Mouse (Mus musculus): ENCODE results near the gene Fancf. TPM values are rescaled to one million over a fixed set of nuclear protein-coding genes. Genes with fewer than 3 reads are reported as not detected.

Gene Fancf
- polyA plus RNA-seq, 1 experiment from 2014 or later = 10.1 TPM

DNA sequence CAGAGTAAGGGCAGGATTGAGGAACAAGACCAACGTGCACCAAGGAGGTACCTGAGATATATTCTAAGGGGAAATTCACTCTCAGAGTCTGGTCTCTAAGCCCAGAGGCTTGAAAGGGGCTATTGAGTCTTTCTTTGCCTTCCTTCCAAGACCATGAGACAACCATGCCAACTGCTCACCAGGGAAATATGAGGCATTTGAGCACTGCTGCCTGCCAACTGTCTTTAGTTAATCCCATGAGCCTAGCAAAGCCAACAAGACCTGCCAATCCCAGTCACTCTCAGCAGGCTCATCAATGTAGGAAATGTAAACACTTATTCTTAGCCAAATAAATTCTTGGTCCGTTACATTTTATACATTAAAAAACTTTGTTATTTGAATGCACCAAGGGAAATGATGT is 40.6 kb downstream of the Fancf start:
- Histone ChIP-seq H3K36me3 (replicated peaks) (no peaks in the 10 kb centered on the region), H3K27ac (replicated peaks) (no peak overlapping the region), H3K4me3 (no peak overlapping the region), H3K27me3 (replicated peaks; ENCODE audit: low read depth, poor library complexity, severe bottlenecking) (no peaks in the 10 kb centered on the region), H3K4me1 (no peaks in the 10 kb centered on the region), H3K9me3 (no peaks in the 10 kb centered on the region)
- no peak for DNase-seq (ENCODE audit: low spot score)
- WGBS = 73% methylated on average over 2 of the region's 2 CpGs

DNA sequence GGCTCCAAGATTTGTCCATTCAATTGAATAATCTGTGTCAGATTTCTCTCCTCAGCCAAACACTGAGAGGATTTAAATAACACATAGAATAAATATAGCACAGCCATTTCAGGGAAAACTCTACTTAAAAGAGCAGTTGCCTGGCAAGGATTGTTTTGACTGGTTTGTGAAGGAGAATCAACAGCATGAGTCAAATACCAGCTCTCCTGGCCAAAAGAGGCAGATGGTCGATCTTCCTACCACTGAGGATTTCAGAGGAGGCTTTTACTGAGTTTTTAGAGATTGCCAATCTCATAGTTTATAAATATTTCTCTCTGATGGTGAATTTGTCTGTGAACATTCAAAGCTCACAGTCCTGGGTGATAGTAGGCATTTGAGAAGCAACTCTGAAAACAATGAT is 42.2 kb downstream of the Fancf start:
- no peaks in the 10 kb centered on the region for H3K27me3 ChIP-seq (replicated peaks; ENCODE audit: low read depth, poor library complexity, severe bottlenecking)
- no peak overlapping the region for H3K4me3 ChIP-seq
- 81% methylated on average over 1 of the region's 1 CpGs for WGBS
- H3K36me3 ChIP-seq (replicated peaks) = no peaks in the 10 kb centered on the region
- H3K9me3 ChIP-seq = no peaks in the 10 kb centered on the region
- no peak overlapping the region for H3K27ac ChIP-seq (replicated peaks)
- DNase-seq (ENCODE audit: low spot score) = no peak
- no peaks in the 10 kb centered on the region for H3K4me1 ChIP-seq

DNA sequence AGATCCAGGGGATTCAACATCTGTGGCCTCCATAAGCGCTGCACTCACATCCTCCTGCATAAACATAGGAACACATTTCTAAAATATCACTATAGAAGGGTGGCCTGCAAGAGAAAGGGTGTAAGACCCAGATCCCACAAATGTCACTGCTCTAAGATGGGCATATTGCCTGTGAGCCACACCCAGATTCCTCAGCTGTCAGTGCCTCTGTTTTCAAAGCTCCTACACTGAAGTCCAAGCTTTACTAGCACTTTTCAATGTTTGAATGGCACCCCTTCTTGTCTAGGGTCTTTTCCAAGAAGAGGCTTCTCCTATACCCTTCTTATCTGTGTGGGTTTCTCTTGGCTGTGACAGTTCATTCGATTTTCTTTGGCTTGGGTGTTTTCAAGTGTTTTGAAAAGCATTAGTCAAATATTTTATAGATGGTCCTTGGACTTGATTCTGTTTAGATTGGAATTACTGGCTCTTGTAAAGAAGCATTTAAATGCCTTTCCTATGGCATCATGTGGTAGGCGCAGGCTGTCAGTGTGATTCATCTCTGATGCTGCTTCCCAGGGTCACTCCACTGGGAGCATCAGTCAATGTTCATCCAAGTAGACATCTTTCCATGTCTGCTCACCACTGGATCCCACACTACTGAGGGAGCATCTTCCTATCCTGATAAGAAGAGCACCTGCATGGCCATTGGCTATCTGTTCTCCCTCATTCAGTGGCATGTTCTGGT is 43.7 kb downstream of the Fancf start:
- H3K4me3 ChIP-seq = no peak overlapping the region

DNA sequence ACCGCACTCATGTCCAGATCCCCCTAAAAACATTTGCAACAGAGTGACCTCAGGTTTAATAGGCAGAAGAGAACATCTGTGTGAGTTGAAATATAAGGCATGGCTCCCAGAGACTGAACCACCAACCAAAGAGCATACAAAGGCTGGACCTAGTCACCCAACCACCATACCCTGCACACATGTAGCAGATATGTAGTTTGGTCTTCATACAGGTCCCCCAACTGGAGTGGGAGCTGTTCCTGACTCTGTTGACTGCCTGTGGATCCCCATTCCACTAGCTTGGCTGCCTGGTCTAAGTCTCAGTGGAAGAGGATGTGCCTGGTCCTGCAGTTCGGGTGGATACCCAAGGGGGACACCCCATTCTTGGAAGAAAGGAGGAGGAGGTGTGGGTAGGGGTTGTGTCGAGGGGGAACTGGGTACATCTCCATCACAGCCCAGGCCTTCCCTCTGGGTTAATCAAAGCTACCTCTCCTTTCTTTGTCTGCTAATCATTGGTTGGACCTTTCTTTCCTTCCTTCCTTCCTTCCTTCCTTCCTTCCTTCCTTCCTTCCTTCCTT is 45.7 kb downstream of the Fancf start:
- Histone ChIP-seq H3K27ac (replicated peaks) (no peak overlapping the region), H3K27me3 (replicated peaks; ENCODE audit: low read depth, poor library complexity, severe bottlenecking) (no peaks in the 10 kb centered on the region), H3K4me3 (no peak overlapping the region), H3K9me3 (no peaks in the 10 kb centered on the region), H3K36me3 (replicated peaks) (no peaks in the 10 kb centered on the region), H3K4me1 (no peaks in the 10 kb centered on the region)
- WGBS = 65% methylated on average over 3 of the region's 3 CpGs
- no peak for DNase-seq (ENCODE audit: low spot score)

More for the DNA sequence above, 43.7 kb downstream of the Fancf start:
- Histone ChIP-seq H3K9me3 (no peaks in the 10 kb centered on the region), H3K36me3 (replicated peaks) (no peaks in the 10 kb centered on the region), H3K27me3 (replicated peaks; ENCODE audit: low read depth, poor library complexity, severe bottlenecking) (no peaks in the 10 kb centered on the region), H3K4me1 (no peaks in the 10 kb centered on the region), H3K27ac (replicated peaks) (no peak overlapping the region)
- no peak for DNase-seq (ENCODE audit: low spot score)
- WGBS = 79% methylated on average over 3 of the region's 3 CpGs

DNA sequence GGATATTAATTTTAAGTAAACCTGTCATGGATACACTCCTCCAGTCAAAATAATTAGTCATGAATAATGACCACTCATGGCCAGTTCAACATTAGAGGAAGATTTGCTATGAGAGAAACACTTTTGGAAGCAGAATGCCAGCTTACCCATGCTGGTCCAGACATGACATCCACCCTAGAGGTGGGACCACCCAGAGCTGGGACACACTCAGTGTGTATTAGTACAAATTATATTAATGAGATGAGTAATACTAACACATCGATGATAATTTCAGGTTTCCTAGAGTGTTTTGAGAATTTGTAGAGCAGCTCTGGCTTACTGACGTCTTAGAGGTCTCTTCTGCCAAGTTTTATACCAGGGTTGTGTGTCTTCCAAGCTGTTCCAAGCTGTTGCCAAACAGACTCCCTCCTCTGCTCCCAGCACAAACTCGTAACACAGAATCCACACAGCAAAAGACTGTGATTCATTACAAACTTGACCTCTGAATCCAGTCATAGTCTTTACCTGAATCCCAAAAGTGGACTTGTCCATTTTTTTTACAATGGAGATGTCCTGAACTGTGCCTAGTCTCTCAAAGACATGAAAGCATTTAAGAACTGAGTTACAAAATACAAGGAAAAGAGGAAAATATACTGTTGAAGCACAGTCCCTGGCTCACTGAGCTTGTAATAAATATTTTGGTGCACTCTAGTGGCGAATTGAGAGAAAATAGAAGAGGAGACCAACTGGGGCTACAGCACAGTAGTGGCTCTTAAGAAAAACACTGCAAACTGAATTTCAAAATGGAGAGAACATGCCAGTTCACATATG is 46.4 kb downstream of the Fancf start:
- 59% methylated on average over 4 of the region's 4 CpGs for WGBS
- H3K9me3 ChIP-seq = no peaks in the 10 kb centered on the region
- no peak for DNase-seq (ENCODE audit: low spot score)
- H3K27ac ChIP-seq (replicated peaks) = no peak overlapping the region
- no peaks in the 10 kb centered on the region for H3K27me3 ChIP-seq (replicated peaks; ENCODE audit: low read depth, poor library complexity, severe bottlenecking)
- H3K4me3 ChIP-seq = no peak overlapping the region
- no peaks in the 10 kb centered on the region for H3K4me1 ChIP-seq
- no peaks in the 10 kb centered on the region for H3K36me3 ChIP-seq (replicated peaks)

Other genes with a start within 250 kb of the Fancf start
- 2.9 and 5.4 TPM in 2 replicates for gene Slc17a6, start 240.3 kb downstream of the Fancf start, polyA plus RNA-seq (2016; fragmentation: Nextera tagmentation; extraction: Ambion mirVana)
- gene Gas2, start 252 bp downstream of the Fancf start, polyA plus RNA-seq (2016; fragmentation: Nextera tagmentation; extraction: Ambion mirVana) = 28.2 and 30.1 TPM in 2 replicates
- gene Svip, start 143.8 kb upstream of the Fancf start, polyA plus RNA-seq (2016; fragmentation: Nextera tagmentation; extraction: Ambion mirVana) = 6.4 and 8.6 TPM in 2 replicates
- not detected in 2 replicates for gene 1700015G11Rik, start 153.5 kb upstream of the Fancf start, polyA plus RNA-seq (2016; fragmentation: Nextera tagmentation; extraction: Ambion mirVana)

Data from embryonic facial prominence, embryonic 10.5 days (tissue).